Mouse (Mus musculus): Measurements from ENCODE around the gene Kremen2. TPM values are rescaled to one million over a fixed set of nuclear protein-coding genes. Genes with fewer than 3 reads are reported as not detected.

Kremen2 gene
- not detected for total RNA-seq (2023)

DNA sequence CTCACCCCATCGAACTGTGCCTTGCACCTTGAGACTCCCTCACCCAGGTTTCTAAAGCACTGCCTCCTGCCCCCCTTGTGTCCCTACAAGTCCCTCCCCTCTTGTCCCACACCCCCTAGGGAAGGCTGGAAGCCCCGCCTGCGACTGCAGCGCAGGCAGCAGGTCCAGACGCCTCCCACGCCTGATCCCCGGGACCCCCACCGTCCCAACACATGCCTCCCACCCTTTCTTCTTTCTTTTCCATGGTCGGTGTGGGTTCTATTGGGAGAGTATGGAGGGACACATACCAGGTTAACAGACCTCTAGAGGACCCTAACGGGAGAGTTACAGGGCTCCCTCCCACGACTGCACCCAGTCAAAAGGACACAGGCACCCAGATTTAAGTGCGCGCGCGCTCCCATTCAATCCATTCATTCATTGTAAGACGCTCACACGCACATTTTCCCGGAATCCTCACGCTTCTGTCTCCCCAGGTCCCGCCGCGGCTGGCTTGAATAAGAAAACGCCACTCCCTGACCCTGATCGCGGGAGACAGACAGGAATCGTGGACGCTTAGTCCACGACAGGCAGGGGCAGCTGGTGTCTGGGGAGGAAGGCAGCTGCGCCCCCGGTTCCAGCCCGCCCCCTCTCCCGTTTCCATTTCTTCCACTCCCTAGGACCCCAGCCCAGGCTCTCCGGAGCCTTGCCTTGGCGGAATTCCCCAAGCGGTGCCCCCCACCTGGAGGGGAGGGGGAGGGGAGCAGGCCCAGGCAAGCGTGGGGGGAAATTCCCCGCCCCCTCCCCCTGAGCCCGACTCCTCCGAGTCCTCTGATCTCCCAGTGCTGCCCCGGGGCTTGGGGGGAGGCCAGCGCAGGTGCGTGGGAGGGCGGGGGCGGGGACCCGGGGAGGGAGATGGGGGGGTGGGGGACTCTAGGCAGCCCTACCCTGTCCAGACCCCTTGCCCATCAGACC, at the start of gene Kremen2:
Gene Kremen2, minus strand, starts transcription at position 533 of the 951 bp plus-strand sequence.

GRCm38 (mm10) chr17:23790269-23791078, 44.8 kb upstream of the Kremen2 start, which contains the start of gene Srrm2:
Srrm2 (plus strand) TSS chr17:23790532.

GRCm38 (mm10) chr17:23785561-23786471, 40.2 kb upstream of the Kremen2 start, which contains the start of gene Flywch2:
Flywch2 (minus strand) TSS chr17:23786081.

DNA sequence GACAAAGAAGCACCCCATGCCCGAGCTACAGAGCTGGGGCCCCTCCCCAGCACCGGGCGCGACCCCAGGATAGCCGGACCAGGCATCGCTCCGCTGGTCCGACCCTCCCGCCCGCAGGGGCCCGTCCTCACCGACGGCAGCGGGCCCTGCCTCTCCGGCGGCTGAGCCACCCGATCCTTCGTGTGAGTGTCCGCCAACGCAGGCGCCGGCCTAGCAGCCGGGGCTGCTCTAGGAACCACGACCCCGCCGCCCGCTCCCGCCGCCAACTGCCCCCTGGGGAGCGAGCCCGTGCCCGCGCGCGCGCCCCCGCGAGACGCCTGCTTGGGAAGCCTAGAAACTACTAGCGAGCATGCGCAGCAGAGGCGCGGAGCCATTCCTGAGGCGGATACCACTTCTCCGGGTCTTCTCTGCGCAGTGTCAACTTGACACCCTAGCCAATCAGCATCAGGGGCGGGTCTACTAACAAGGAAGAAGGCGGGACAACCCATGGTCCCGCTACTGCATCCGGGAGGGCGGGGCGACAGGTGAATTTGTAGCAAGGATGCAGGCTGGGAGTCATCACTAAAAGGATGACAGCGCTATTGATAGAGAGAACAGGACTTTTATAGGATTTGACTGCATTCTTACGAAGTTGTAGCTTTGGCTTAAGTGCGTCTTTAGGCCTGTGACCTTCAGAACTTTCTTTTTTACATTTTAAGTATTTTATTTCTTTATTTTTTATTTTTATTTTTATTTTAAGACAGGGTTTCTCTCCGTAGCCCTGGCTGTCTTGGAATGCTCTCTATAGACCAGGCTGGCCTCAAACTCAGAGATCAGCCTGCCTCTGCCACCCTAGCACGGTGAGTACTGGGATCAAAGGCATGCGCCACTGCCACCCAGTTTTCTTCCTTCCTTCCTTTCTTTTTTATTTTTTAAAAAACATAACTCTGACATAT, 25.9 kb upstream of the Kremen2 start, which contains the start of gene Flywch1:
Gene Flywch1, minus strand, starts transcription at position 319 of the 935 bp plus-strand sequence.

GRCm38 (mm10) chr17:23740598-23741021, 5.0 kb downstream of the Kremen2 start, which contains the start of gene Paqr4:
Paqr4 (minus strand) TSS chr17:23740867.

GRCm38 (mm10) chr17:23725999-23726757, 19.5 kb downstream of the Kremen2 start, which contains the start of gene Pkmyt1:
Pkmyt1 (plus strand) TSS chr17:23726336.

DNA sequence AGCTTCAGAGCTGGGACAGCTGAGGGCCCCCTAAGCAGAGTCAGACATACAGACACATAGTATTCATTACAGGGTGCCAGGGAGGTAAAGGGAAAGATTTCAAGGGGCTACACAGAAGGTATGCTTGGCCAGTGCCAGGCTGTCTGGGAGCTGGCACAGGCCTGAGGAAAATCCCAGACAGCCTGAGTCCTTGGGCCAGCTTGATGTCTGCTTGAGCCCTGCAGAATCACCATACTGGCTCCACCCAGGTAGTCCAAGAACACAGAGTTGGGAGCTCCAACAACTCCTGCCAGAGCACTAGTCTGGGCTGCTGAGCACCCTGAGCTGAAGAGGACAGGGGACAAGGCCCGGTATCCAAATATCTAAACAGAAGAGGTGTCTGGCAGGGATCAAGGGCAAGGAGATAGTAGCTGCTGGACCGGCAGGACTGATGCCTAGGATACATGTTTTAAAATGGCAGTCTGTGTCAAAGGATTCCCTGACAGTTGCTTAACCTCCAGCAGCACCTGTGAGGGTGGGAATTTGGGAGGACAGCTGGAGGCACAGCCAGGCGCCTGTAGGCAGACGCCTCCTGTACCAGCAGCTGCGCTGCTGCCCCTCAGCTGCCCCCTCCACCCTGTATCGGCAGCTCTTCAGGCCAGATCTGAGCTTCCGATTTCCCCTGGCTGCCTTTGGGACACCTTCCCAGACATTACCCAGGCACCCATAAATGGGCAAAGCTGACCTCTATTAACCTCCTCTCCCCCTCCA, 23.1 kb downstream of the Kremen2 start, which contains the start of gene 1520401A03Rik:
Gene 1520401A03Rik, minus strand, starts transcription at position 408 of the 750 bp plus-strand sequence.

Other genes with a start within 250 kb of the Kremen2 start
- gene Zfp213, start 181.6 kb downstream of the Kremen2 start, total RNA-seq (2023), result 1 to 10 TPM; 2.6 TPM
- gene Zfp13, start 146.3 kb downstream of the Kremen2 start, total RNA-seq (2023), result under 1 TPM in 1 of 2 experiments, not detected in 1; 0.24 TPM
- gene Zscan10, start 145.0 kb downstream of the Kremen2 start, total RNA-seq (2023), result not detected
- gene Mmp25, start 100.6 kb downstream of the Kremen2 start, total RNA-seq (2023), result 100 to 1,000 TPM; 157 to 170 TPM
- 1 to 10 TPM; 1.6 to 2.4 TPM for gene Bicdl2, start 85.3 kb downstream of the Kremen2 start, total RNA-seq (2023)
- gene Hcfc1r1, start 72.2 kb downstream of the Kremen2 start, total RNA-seq (2023), result 10 to 100 TPM; 50.6 to 50.7 TPM
- gene Thoc6, start 72.0 kb downstream of the Kremen2 start, total RNA-seq (2023), result 10 to 100 TPM; 19.0 to 19.2 TPM
- 1 to 10 TPM; 4.8 to 5.1 TPM for gene Tnfrsf12a, start 68.4 kb downstream of the Kremen2 start, total RNA-seq (2023)
- not detected for gene Cldn6, start 66.6 kb downstream of the Kremen2 start, total RNA-seq (2023)
- not detected for gene Cldn9, start 61.8 kb downstream of the Kremen2 start, total RNA-seq (2023)
- not detected for gene 1520401A03Rik, start 23.1 kb downstream of the Kremen2 start, total RNA-seq (2023)
- gene Pkmyt1, start 19.5 kb downstream of the Kremen2 start, total RNA-seq (2023), result 10 to 100 TPM; 40.9 to 41.4 TPM
- gene Paqr4, start 5.0 kb downstream of the Kremen2 start, total RNA-seq (2023), result 1 to 10 TPM; 3.2 to 5.1 TPM
- 1 to 10 TPM; 8.7 to 9.6 TPM for gene Flywch1, start 25.8 kb upstream of the Kremen2 start, total RNA-seq (2023)
- under 1 TPM in 1 of 2 experiments, not detected in 1; 0.53 TPM for gene Flywch2, start 40.2 kb upstream of the Kremen2 start, total RNA-seq (2023)
- gene Srrm2, start 44.7 kb upstream of the Kremen2 start, total RNA-seq (2023), result 100 to 1,000 TPM; 456 to 525 TPM
- gene Elob, start 83.3 kb upstream of the Kremen2 start, total RNA-seq (2023), result 100 to 1,000 TPM; 176 to 182 TPM
- not detected for gene Prss33, start 90.2 kb upstream of the Kremen2 start, total RNA-seq (2023)
- not detected for gene Prss32, start 98.0 kb upstream of the Kremen2 start, total RNA-seq (2023)
- gene Prss41, start 98.3 kb upstream of the Kremen2 start, total RNA-seq (2023), result not detected
- gene Prss21, start 122.2 kb upstream of the Kremen2 start, total RNA-seq (2023), result not detected
- gene Dcpp1, start 135.0 kb upstream of the Kremen2 start, total RNA-seq (2023), result not detected
- gene Dcpp2, start 135.0 kb upstream of the Kremen2 start, total RNA-seq (2023), result not detected
- not detected for gene Dcpp3, start 171.6 kb upstream of the Kremen2 start, total RNA-seq (2023)
- not detected for gene Sbp, start 195.8 kb upstream of the Kremen2 start, total RNA-seq (2023)
- gene Sbpl, start 209.4 kb upstream of the Kremen2 start, total RNA-seq (2023), result not detected
- gene Prss30, start 234.7 kb upstream of the Kremen2 start, total RNA-seq (2023), result not detected

Measured in neutrophil, adult 83 days (primary cell).